12 mouse cellular contexts compared by ENCODE assay signal in genomic region chr8:122960932-122961331, GRCm38 (mm10).
A peak's percentile ranks its signal among the peaks of the same experiment; 100 is the strongest.
DNase-seq lines count a peak whose midpoint lies in the region; ATAC-seq and TF ChIP-seq lines count a peak whose summit lies in the region.
"Had no signal": no experiment of that assay in that cellular context is flagged by ENCODE, and none has a peak within 500 bp of the region (broad histone marks: within the 10 kb centered on the region; RNA-seq: fewer than 3 reads in every experiment).

No protein-coding gene starts in this region.

- DNase-seq in gastrocnemius, adult 2 months = no peak
- no peak for DNase-seq in gastrocnemius, postnatal 4 days (ENCODE audit: low spot score in 2 of 2)
- DNase-seq in intestine, embryonic 14.5 days (ENCODE audit: low spot score) = peak; percentile 63
- no peak for DNase-seq in left cerebral cortex, postnatal 4 days
- no peak for DNase-seq in adipocyte (ENCODE audit: low spot score)
- DNase-seq: adrenal gland, postnatal 36 days; B cell, adult 2 months had no signal

- peak overlapping the region; percentile 48; the same call in 1 of the 2 replicates for H3K27ac ChIP-seq in gastrocnemius, adult 2 months
- no peak overlapping the region; the same call in 1 of the 2 replicates for H3K27ac ChIP-seq in intestine, embryonic 14.5 days (ENCODE audit: low read depth)
- H3K27ac ChIP-seq in forebrain, embryonic 12.5 days = no peak overlapping the region; the same call in 1 of the 2 replicates
- H3K27ac ChIP-seq: limb, embryonic 13.5 days had no signal

- H3K36me3 ChIP-seq in E14TG2a.4 (ENCODE audit: insufficient read depth, low read length) = peaks cover 39% of the 10 kb centered on the region
- 0 out of 2 replicates have a peak, but pooled peaks cover 4% of the 10 kb centered on the region for H3K36me3 ChIP-seq in intestine, embryonic 14.5 days (ENCODE audit: control insufficient read depth, insufficient read depth, low read length)
- no peaks in the 10 kb centered on the region for H3K36me3 ChIP-seq in forebrain, embryonic 12.5 days (replicated peaks)
- H3K36me3 ChIP-seq: limb, embryonic 13.5 days had no signal

- no peak for TF ChIP-seq CTCF in gastrocnemius, adult 2 months (IDR thresholded peaks at IDR 0.05)
- no peak for TF ChIP-seq CTCF in E14TG2a.4 (conservative IDR thresholded peaks at IDR 0.05; ENCODE audit: low read length)

- peaks cover 97% of the 10 kb centered on the region for H3K4me1 ChIP-seq in E14TG2a.4 (replicated peaks; ENCODE audit: low read depth, low read length)
- peaks cover 31% of the 10 kb centered on the region for H3K4me1 ChIP-seq in intestine, embryonic 14.5 days (replicated peaks; ENCODE audit: control insufficient read depth, insufficient read depth, low read length)
- peaks cover 10% of the 10 kb centered on the region for H3K4me1 ChIP-seq in forebrain, embryonic 12.5 days

- no peaks in the 10 kb centered on the region for H3K9me3 ChIP-seq in E14TG2a.4 (ENCODE audit: low read length)
- no peaks in the 10 kb centered on the region for H3K9me3 ChIP-seq in intestine, embryonic 14.5 days (ENCODE audit: control insufficient read depth, low read length)
- H3K9me3 ChIP-seq in forebrain, embryonic 12.5 days = no peaks in the 10 kb centered on the region
- H3K9me3 ChIP-seq: limb, embryonic 13.5 days had no signal

- H3K27me3 ChIP-seq in E14TG2a.4 (ENCODE audit: insufficient read depth, low read length) = no peaks in the 10 kb centered on the region
- no peaks in the 10 kb centered on the region for H3K27me3 ChIP-seq in intestine, embryonic 14.5 days (replicated peaks; ENCODE audit: control insufficient read depth, insufficient read depth, low read length)
- H3K27me3 ChIP-seq in forebrain, embryonic 12.5 days = no peaks in the 10 kb centered on the region
- H3K27me3 ChIP-seq: limb, embryonic 13.5 days had no signal

- H3K4me2 ChIP-seq in intestine, embryonic 14.5 days (ENCODE audit: low read length) = no peak overlapping the region
- no peak overlapping the region for H3K4me2 ChIP-seq in forebrain, embryonic 12.5 days
- H3K4me2 ChIP-seq: limb, embryonic 13.5 days had no signal

- WGBS in intestine, embryonic 14.5 days = 18% methylated on average over 1 of the region's 1 CpGs
- 28% methylated on average over 1 of the region's 1 CpGs for WGBS in forebrain, embryonic 12.5 days

- intact Hi-C loops in gastrocnemius, adult 2 months (cut with DNase I) = no loop called here
- intact Hi-C loops in left cerebral cortex, postnatal 4 days (cut with DNase I) = no loop called here

- ATAC-seq in intestine, embryonic 14.5 days (replicated peaks; ENCODE audit: low FRiP score, low TSS enrichment, low read depth) = peak; percentile 72
- peak; percentile 76 for ATAC-seq in megakaryocyte, adult 5-6 weeks (ENCODE audit: poor library complexity, severe bottlenecking)
- ATAC-seq in forebrain, embryonic 12.5 days (ENCODE audit: low FRiP score) = no peak
- ATAC-seq: hindbrain, embryonic 16.5 days had no signal

- no peak overlapping the region for H3K9ac ChIP-seq in intestine, embryonic 14.5 days (ENCODE audit: low read length)
- H3K9ac ChIP-seq in forebrain, embryonic 12.5 days = no peak overlapping the region
- H3K9ac ChIP-seq: limb, embryonic 13.5 days had no signal

- no peak overlapping the region for H3K4me3 ChIP-seq in gastrocnemius, adult 2 months
- peak overlapping the region; percentile 30; the same call in 1 of the 2 replicates for H3K4me3 ChIP-seq in E14TG2a.4 (replicated peaks; ENCODE audit: low read length)
- no peak overlapping the region for H3K4me3 ChIP-seq in intestine, embryonic 14.5 days (ENCODE audit: low read depth, low read length)
- no peak overlapping the region for H3K4me3 ChIP-seq in forebrain, embryonic 12.5 days (replicated peaks)
- H3K4me3 ChIP-seq: limb, embryonic 13.5 days had no signal
